Mouse (Mus musculus): ENCODE measurements around the gene Otp. TPM values are rescaled to one million over a fixed set of nuclear protein-coding genes. Genes with fewer than 3 reads are reported as not detected.

The Otp gene
- total RNA-seq (2021), result not detected
- long read RNA-seq, experiment 1, result 0 reads
- long read RNA-seq, experiment 2, result 0 reads

- DNase-seq, result no peak
- intact Hi-C loops (cut with DNase I), result no loop called here
Observed at GRCm38 (mm10) chr13:94875396-94875880, at the start of gene Otp. Gene Otp, plus strand, starts transcription at chr13:94875602.

- intact Hi-C loops (cut with DNase I), result no loop called here
Observed at GRCm38 (mm10) chr13:94826389-94826788, 49.0 kb upstream of the Otp start.

GRCm38 (mm10) chr13:94826986-94827385, 48.4 kb upstream of the Otp start:
- intact Hi-C loops (cut with DNase I), result no loop called here
- no peak for DNase-seq

More at GRCm38 (mm10) chr13:94826389-94826788, 49.0 kb upstream of the Otp start:
- no peak for DNase-seq

- intact Hi-C loops (cut with DNase I), result no loop called here
- no peak for DNase-seq
Observed at GRCm38 (mm10) chr13:94827847-94828246, 47.6 kb upstream of the Otp start.

GRCm38 (mm10) chr13:94838047-94838720, 37.2 kb upstream of the Otp start:
- DNase-seq, result no peak
- intact Hi-C loops (cut with DNase I), result no loop called here

GRCm38 (mm10) chr13:94838756-94839337, 36.6 kb upstream of the Otp start:
- DNase-seq, result no peak
- intact Hi-C loops (cut with DNase I), result no loop called here

GRCm38 (mm10) chr13:94843236-94843635, 32.2 kb upstream of the Otp start:
- intact Hi-C loops (cut with DNase I), result no loop called here

GRCm38 (mm10) chr13:94847870-94848269, 27.5 kb upstream of the Otp start:
- intact Hi-C loops (cut with DNase I), result no loop called here
- no peak for DNase-seq

More at GRCm38 (mm10) chr13:94843236-94843635, 32.2 kb upstream of the Otp start:
- DNase-seq, result no peak

GRCm38 (mm10) chr13:94849351-94849750, 26.1 kb upstream of the Otp start:
- no peak for DNase-seq
- intact Hi-C loops (cut with DNase I), result no loop called here

- DNase-seq, result no peak
- intact Hi-C loops (cut with DNase I), result no loop called here
Observed at GRCm38 (mm10) chr13:94858016-94858575, 17.3 kb upstream of the Otp start.

- no peak for DNase-seq
- intact Hi-C loops (cut with DNase I), result no loop called here
Observed at GRCm38 (mm10) chr13:94859256-94859655, 16.1 kb upstream of the Otp start.

- no peak for DNase-seq
- intact Hi-C loops (cut with DNase I), result loop anchor here (10.0 kb wide), 1 partner anchor 408 kb away; no protein-coding TSS in a partner anchor
Observed at GRCm38 (mm10) chr13:94862491-94863230, 12.7 kb upstream of the Otp start.

- DNase-seq, result no peak
- intact Hi-C loops (cut with DNase I), result loop anchor here (5.0 to 10.0 kb wide), 2 partner anchors 305 to 412 kb away; no protein-coding TSS in a partner anchor
Observed at GRCm38 (mm10) chr13:94866906-94867305, 8.5 kb upstream of the Otp start.

GRCm38 (mm10) chr13:94867772-94868171, 7.6 kb upstream of the Otp start:
- intact Hi-C loops (cut with DNase I), result loop anchor here (5.0 to 10.0 kb wide), 2 partner anchors 305 to 413 kb away; no protein-coding TSS in a partner anchor
- no peak for DNase-seq

GRCm38 (mm10) chr13:94868478-94868950, 6.9 kb upstream of the Otp start:
- peak; percentile 52 to 73 for DNase-seq

GRCm38 (mm10) chr13:94869541-94869940, 5.9 kb upstream of the Otp start:
- intact Hi-C loops (cut with DNase I), result loop anchor here (5.0 to 10.0 kb wide), 2 partner anchors 307 to 415 kb away; no protein-coding TSS in a partner anchor
- no peak for DNase-seq

More at GRCm38 (mm10) chr13:94868478-94868950, 6.9 kb upstream of the Otp start:
- intact Hi-C loops (cut with DNase I), result loop anchor here (5.0 to 10.0 kb wide), 2 partner anchors 306 to 414 kb away; no protein-coding TSS in a partner anchor

GRCm38 (mm10) chr13:94870071-94870460, 5.3 kb upstream of the Otp start:
- intact Hi-C loops (cut with DNase I), result loop anchor here (5.0 kb wide), 1 partner anchor 168 kb away; no protein-coding TSS in a partner anchor

GRCm38 (mm10) chr13:94870461-94871186, 4.8 kb upstream of the Otp start:
- no peak for DNase-seq
- intact Hi-C loops (cut with DNase I), result loop anchor here (5.0 kb wide), 1 partner anchor 168 kb away; no protein-coding TSS in a partner anchor

More at GRCm38 (mm10) chr13:94870071-94870460, 5.3 kb upstream of the Otp start:
- DNase-seq, result no peak

- intact Hi-C loops (cut with DNase I), result loop anchor here (5.0 kb wide), 1 partner anchor 170 kb away; no protein-coding TSS in a partner anchor
- DNase-seq, result no peak
Observed at GRCm38 (mm10) chr13:94871806-94872320, 3.5 kb upstream of the Otp start.
